Mouse (Mus musculus) embryonic facial prominence, embryonic 10.5 days (tissue): Measurements from ENCODE around the gene Syn3. TPM values are rescaled to one million over a fixed set of nuclear protein-coding genes. Genes with fewer than 3 reads are reported as not detected.
A peak's percentile ranks its signal among the peaks of the same experiment; 100 is the strongest.

Source experiments
- DNase-seq: peaks from one replicate; pipeline ENCODE4 v3.0.0-alpha.2; 2017; ENCODE audit warnings: low spot score
- H3K27ac ChIP-seq: fragments of 300-500 bp; sonication (generic); replicated peaks from 2 replicates; pipeline ENCODE4 v1.5.1; 2016; ENCODE audit warnings: mild to moderate bottlenecking
- H3K27me3 ChIP-seq: fragments of 300-500 bp; sonication (generic); replicated peaks from 2 replicates; pipeline ENCODE4 v1.6.1; 2016; ENCODE audit warnings: low read depth, mild to moderate bottlenecking; ENCODE audit not compliant: poor library complexity, severe bottlenecking
- H3K36me3 ChIP-seq: fragments of 300-500 bp; sonication (generic); replicated peaks from 2 replicates; pipeline ENCODE4 v1.6.1; 2016; ENCODE audit warnings: mild to moderate bottlenecking, moderate library complexity
- H3K4me1 ChIP-seq: fragments of 300-500 bp; sonication (generic); 2 replicates; pipeline ENCODE4 v1.6.1; 2016
- H3K4me3 ChIP-seq: fragments of 300-500 bp; sonication (generic); 2 replicates; pipeline ENCODE4 v1.5.1; 2016; ENCODE audit warnings: mild to moderate bottlenecking, moderate library complexity
- H3K9me3 ChIP-seq: fragments of 300-500 bp; sonication (generic); 2 replicates; pipeline ENCODE4 v1.6.1; 2016; ENCODE audit warnings: mild to moderate bottlenecking
- WGBS: fragments of 180-500 bp; shearing (Covaris S2); methylation state at CpG from one replicate; pipeline ENCODE4 v1.1.7; 2016; 5-methylcytosine and 5-hydroxymethylcytosine counted together
- polyA plus RNA-seq: library from polyadenylated mRNA; unstranded; fragments of >200 nt; fragmentation: Nextera tagmentation; extraction: Ambion mirVana; gene quantifications from 2 replicates; pipeline ENCODE4 v1.2.1, GENCODE M21; 2016

Syn3 gene
- polyA plus RNA-seq, 1 experiment from 2014 or later, result 3.3 TPM

GRCm38 (mm10) chr10:86264618-86265017, 234.1 kb downstream of the Syn3 start:
- no peaks in the 10 kb centered on the region for H3K36me3 ChIP-seq
- no peaks in the 10 kb centered on the region for H3K4me1 ChIP-seq
- DNase-seq, result no peak
- H3K4me3 ChIP-seq, result no peak overlapping the region
- no peak overlapping the region for H3K27ac ChIP-seq
- no peaks in the 10 kb centered on the region for H3K27me3 ChIP-seq
- 0 out of 2 replicates have a peak, but pooled peaks cover 3% of the 10 kb centered on the region for H3K9me3 ChIP-seq
- 87% methylated on average over 9 of the region's 9 CpGs for WGBS

DNA sequence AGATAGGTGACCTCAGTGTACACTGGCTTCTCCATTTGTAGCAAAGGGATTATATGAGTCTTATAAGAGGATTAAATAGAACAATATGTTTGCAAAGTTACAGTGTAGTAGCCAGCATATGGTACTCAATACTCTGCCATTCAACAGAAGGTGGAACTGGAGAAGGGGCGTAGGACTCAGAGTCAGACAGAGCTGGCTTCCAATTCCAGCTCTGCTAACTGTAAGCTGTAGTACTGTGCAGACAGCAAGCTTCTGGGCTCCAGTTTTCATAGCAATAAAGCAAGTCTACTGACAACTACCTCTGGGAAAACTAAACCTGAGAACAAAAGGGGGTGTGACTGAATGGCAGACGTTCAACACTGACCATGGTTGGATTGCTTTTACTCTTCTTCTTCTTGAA, 237.0 kb downstream of the Syn3 start:
- no peaks in the 10 kb centered on the region for H3K4me1 ChIP-seq
- H3K4me3 ChIP-seq, result no peak overlapping the region
- H3K9me3 ChIP-seq, result 0 out of 2 replicates have a peak, but pooled peaks cover 3% of the 10 kb centered on the region
- no peak overlapping the region for H3K27ac ChIP-seq
- DNase-seq, result no peak
- WGBS, result 87% methylated on average over 2 of the region's 2 CpGs
- no peaks in the 10 kb centered on the region for H3K27me3 ChIP-seq
- H3K36me3 ChIP-seq, result no peaks in the 10 kb centered on the region

GRCm38 (mm10) chr10:86258992-86259391, 239.7 kb downstream of the Syn3 start:
- 0 out of 2 replicates have a peak, but pooled peaks cover 3% of the 10 kb centered on the region for H3K4me1 ChIP-seq
- 0 out of 2 replicates have a peak, but pooled peaks cover 3% of the 10 kb centered on the region for H3K9me3 ChIP-seq
- 86% methylated on average over 3 of the region's 3 CpGs for WGBS
- no peak overlapping the region for H3K4me3 ChIP-seq
- no peaks in the 10 kb centered on the region for H3K36me3 ChIP-seq
- no peak overlapping the region for H3K27ac ChIP-seq
- no peak for DNase-seq
- no peaks in the 10 kb centered on the region for H3K27me3 ChIP-seq

DNA sequence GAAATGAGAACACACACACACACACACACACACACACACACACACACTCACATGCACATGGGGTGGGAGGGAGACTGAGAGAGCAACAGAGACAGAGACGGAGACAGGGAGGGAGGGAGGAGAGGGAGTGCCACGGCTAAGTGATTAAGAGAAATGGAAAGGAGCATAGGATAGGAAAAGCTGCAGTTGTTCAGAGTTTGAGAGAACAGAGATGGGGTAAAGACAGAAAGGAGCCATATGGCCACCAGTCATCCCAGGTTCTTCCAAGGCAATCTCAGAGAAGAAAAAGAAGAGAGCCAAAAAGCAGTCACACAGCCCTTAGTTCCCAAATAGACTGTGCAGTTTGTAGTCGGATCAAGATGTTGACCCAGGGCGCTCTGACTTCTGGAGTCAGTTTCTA, 240.7 kb downstream of the Syn3 start:
- Histone ChIP-seq H3K36me3 (no peaks in the 10 kb centered on the region), H3K4me1 (0 out of 2 replicates have a peak, but pooled peaks cover 3% of the 10 kb centered on the region)
- 70% methylated on average over 4 of the region's 4 CpGs for WGBS

DNA sequence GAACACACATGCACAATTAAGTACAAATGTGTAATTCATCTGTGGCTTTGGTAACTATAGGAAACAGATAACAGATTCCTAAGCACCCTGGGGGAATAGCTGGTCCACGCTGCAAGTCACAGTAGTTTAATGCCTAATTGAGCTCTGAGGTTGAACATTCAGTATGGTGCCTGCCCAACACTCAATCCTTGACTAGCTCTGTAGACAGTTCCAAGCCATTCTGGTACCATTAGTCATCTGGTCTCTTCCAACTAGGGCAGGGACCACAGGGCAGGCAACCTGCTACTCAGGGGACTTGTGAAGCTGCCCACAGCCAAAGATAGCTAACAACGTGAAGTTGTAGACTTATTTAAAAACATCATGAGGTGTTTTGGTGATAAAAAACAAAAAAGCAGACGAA, 241.7 kb downstream of the Syn3 start:
- no peak overlapping the region for H3K27ac ChIP-seq
- WGBS, result 79% methylated on average over 3 of the region's 3 CpGs
- no peak for DNase-seq
- H3K9me3 ChIP-seq, result 0 out of 2 replicates have a peak, but pooled peaks cover 3% of the 10 kb centered on the region
- no peaks in the 10 kb centered on the region for H3K36me3 ChIP-seq
- 0 out of 2 replicates have a peak, but pooled peaks cover 3% of the 10 kb centered on the region for H3K4me1 ChIP-seq
- H3K27me3 ChIP-seq, result no peaks in the 10 kb centered on the region
- no peak overlapping the region for H3K4me3 ChIP-seq

More for the DNA sequence above, 240.7 kb downstream of the Syn3 start:
- no peak for DNase-seq
- H3K27me3 ChIP-seq, result no peaks in the 10 kb centered on the region
- no peak overlapping the region for H3K27ac ChIP-seq
- 0 out of 2 replicates have a peak, but pooled peaks cover 3% of the 10 kb centered on the region for H3K9me3 ChIP-seq
- no peak overlapping the region for H3K4me3 ChIP-seq

DNA sequence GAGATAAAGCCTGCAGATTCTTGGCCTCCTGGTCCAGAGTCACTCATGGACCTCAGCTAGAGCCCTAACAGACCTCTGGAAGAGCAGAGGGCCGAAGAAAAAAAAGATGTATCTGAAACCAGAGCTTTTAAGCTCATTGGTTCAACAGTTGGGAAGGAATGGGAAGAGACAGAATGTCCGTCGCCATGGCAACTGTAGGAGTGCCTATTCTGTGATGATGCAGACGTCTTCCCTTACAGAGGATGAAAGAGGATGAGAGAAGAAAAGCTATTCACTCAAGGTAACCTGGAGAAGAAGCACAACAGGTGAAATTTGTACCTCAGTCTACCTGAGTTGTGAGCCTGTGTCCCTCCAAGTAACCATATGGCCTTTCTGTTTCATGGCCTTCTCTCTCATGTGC, 242.5 kb downstream of the Syn3 start:
- peak; percentile 32 for DNase-seq

GRCm38 (mm10) chr10:86250149-86250922, 248.4 kb downstream of the Syn3 start:
- no peaks in the 10 kb centered on the region for H3K9me3 ChIP-seq
- no peaks in the 10 kb centered on the region for H3K4me1 ChIP-seq
- H3K36me3 ChIP-seq, result no peaks in the 10 kb centered on the region
- DNase-seq, result no peak
- WGBS, result 69% methylated on average over 7 of the region's 7 CpGs
- H3K4me3 ChIP-seq, result no peak overlapping the region
- H3K27ac ChIP-seq, result peak overlapping the region; percentile 32; the same call in 1 of the 2 replicates
- H3K27me3 ChIP-seq, result no peaks in the 10 kb centered on the region

More for the DNA sequence above, 242.5 kb downstream of the Syn3 start:
- Histone ChIP-seq H3K27ac (no peak overlapping the region), H3K36me3 (no peaks in the 10 kb centered on the region), H3K4me1 (0 out of 2 replicates have a peak, but pooled peaks cover 3% of the 10 kb centered on the region), H3K9me3 (0 out of 2 replicates have a peak, but pooled peaks cover 3% of the 10 kb centered on the region), H3K4me3 (no peak overlapping the region), H3K27me3 (no peaks in the 10 kb centered on the region)
- WGBS, result 60% methylated on average over 4 of the region's 4 CpGs

GRCm38 (mm10) chr10:86249283-86249682, 249.4 kb downstream of the Syn3 start:
- no peak for DNase-seq
- Histone ChIP-seq H3K9me3 (no peaks in the 10 kb centered on the region), H3K27ac (no peak overlapping the region), H3K4me1 (no peaks in the 10 kb centered on the region), H3K36me3 (no peaks in the 10 kb centered on the region), H3K4me3 (no peak overlapping the region), H3K27me3 (no peaks in the 10 kb centered on the region)
- WGBS, result 80% methylated on average over 1 of the region's 1 CpGs

- no peaks in the 10 kb centered on the region for H3K27me3 ChIP-seq
These were observed 249.9 kb downstream of the Syn3 start for GRCm38 (mm10) chr10:86248807-86249206.

GRCm38 (mm10) chr10:86248131-86248740, 250.5 kb downstream of the Syn3 start:
- H3K9me3 ChIP-seq, result no peaks in the 10 kb centered on the region
- no peak overlapping the region for H3K4me3 ChIP-seq
- no peaks in the 10 kb centered on the region for H3K4me1 ChIP-seq
- no peaks in the 10 kb centered on the region for H3K27me3 ChIP-seq
- 78% methylated on average over 10 of the region's 10 CpGs for WGBS
- DNase-seq, result no peak
- H3K36me3 ChIP-seq, result no peaks in the 10 kb centered on the region
- H3K27ac ChIP-seq, result no peak overlapping the region

More at GRCm38 (mm10) chr10:86248807-86249206, 249.9 kb downstream of the Syn3 start:
- no peaks in the 10 kb centered on the region for H3K9me3 ChIP-seq
- WGBS, result 91% methylated on average over 3 of the region's 3 CpGs
- no peaks in the 10 kb centered on the region for H3K4me1 ChIP-seq
- H3K27ac ChIP-seq, result no peak overlapping the region
- H3K4me3 ChIP-seq, result no peak overlapping the region
- no peaks in the 10 kb centered on the region for H3K36me3 ChIP-seq
- DNase-seq, result no peak

GRCm38 (mm10) chr10:86245396-86245795, 253.3 kb downstream of the Syn3 start:
- no peak overlapping the region for H3K4me3 ChIP-seq
- WGBS, result 87% methylated on average over 7 of the region's 7 CpGs

GRCm38 (mm10) chr10:86243525-86243924, 255.2 kb downstream of the Syn3 start:
- DNase-seq, result no peak
- H3K4me1 ChIP-seq, result no peaks in the 10 kb centered on the region
- no peak overlapping the region for H3K27ac ChIP-seq
- H3K36me3 ChIP-seq, result no peaks in the 10 kb centered on the region
- no peaks in the 10 kb centered on the region for H3K9me3 ChIP-seq
- H3K27me3 ChIP-seq, result no peaks in the 10 kb centered on the region
- H3K4me3 ChIP-seq, result no peak overlapping the region
- WGBS, result 87% methylated on average over 6 of the region's 6 CpGs

More at GRCm38 (mm10) chr10:86245396-86245795, 253.3 kb downstream of the Syn3 start:
- Histone ChIP-seq H3K36me3 (no peaks in the 10 kb centered on the region), H3K27me3 (no peaks in the 10 kb centered on the region), H3K4me1 (no peaks in the 10 kb centered on the region), H3K27ac (no peak overlapping the region), H3K9me3 (no peaks in the 10 kb centered on the region)
- DNase-seq, result no peak
